Comparison of ENCODE assay signal across 25 mouse cellular contexts in genomic region chr5:23814841-23815240, GRCm38 (mm10). TPM values are rescaled to one million over a fixed set of nuclear protein-coding genes. Genes with fewer than 3 reads are reported as not detected.
DNase-seq lines count a peak whose midpoint lies in the region; ATAC-seq lines count a peak whose summit lies in the region.
"Had no signal": no experiment of that assay in that cellular context is flagged by ENCODE, and none has a peak within 500 bp of the region (broad histone marks: within the 10 kb centered on the region; RNA-seq: fewer than 3 reads in every experiment).

No protein-coding gene starts in this region.

- H3K9ac ChIP-seq in intestine, embryonic 14.5 days (ENCODE audit: low read length): no peak overlapping the region
- H3K9ac ChIP-seq in intestine, embryonic 15.5 days: no peak overlapping the region
- no peak overlapping the region for H3K9ac ChIP-seq in kidney, embryonic 15.5 days
- H3K9ac ChIP-seq: embryonic facial prominence, embryonic 12.5 days; embryonic facial prominence, embryonic 15.5 days; forebrain, postnatal 0 days; heart, embryonic 13.5 days; hindbrain, embryonic 14.5 days had no signal

- H3K4me3 ChIP-seq in intestine, embryonic 14.5 days (ENCODE audit: low read depth, low read length): no peak overlapping the region
- no peak overlapping the region for H3K4me3 ChIP-seq in intestine, embryonic 15.5 days (replicated peaks)
- no peak overlapping the region for H3K4me3 ChIP-seq in kidney, embryonic 15.5 days (replicated peaks)
- H3K4me3 ChIP-seq: embryonic facial prominence, embryonic 12.5 days; embryonic facial prominence, embryonic 15.5 days; gastrocnemius, adult 2 months; heart, embryonic 13.5 days had no signal

- H3K4me1 ChIP-seq in intestine, embryonic 14.5 days (replicated peaks; ENCODE audit: control insufficient read depth, insufficient read depth, low read length): no peaks in the 10 kb centered on the region
- H3K4me1 ChIP-seq in intestine, embryonic 15.5 days (replicated peaks): no peaks in the 10 kb centered on the region
- no peaks in the 10 kb centered on the region for H3K4me1 ChIP-seq in kidney, embryonic 15.5 days
- H3K4me1 ChIP-seq: embryonic facial prominence, embryonic 12.5 days; embryonic facial prominence, embryonic 15.5 days; heart, embryonic 13.5 days had no signal

- H3K27ac ChIP-seq in intestine, embryonic 14.5 days (ENCODE audit: low read depth): no peak overlapping the region
- no peak overlapping the region for H3K27ac ChIP-seq in intestine, embryonic 15.5 days
- H3K27ac ChIP-seq in kidney, embryonic 15.5 days: no peak overlapping the region
- H3K27ac ChIP-seq: embryonic facial prominence, embryonic 12.5 days; embryonic facial prominence, embryonic 15.5 days; gastrocnemius, adult 2 months; heart, embryonic 13.5 days; hindbrain, embryonic 14.5 days had no signal

- ATAC-seq in intestine, embryonic 14.5 days (replicated peaks; ENCODE audit: low FRiP score, low TSS enrichment, low read depth): no peak
- no peak for ATAC-seq in intestine, embryonic 15.5 days
- ATAC-seq in kidney, embryonic 15.5 days (replicated peaks; ENCODE audit: low FRiP score): peak; percentile 89
- ATAC-seq: CD4-positive, CD25-positive, alpha-beta regulatory T cell, adult 4 months; forebrain, embryonic 14.5 days; forebrain, postnatal 0 days had no signal

- H3K36me3 ChIP-seq in intestine, embryonic 14.5 days (ENCODE audit: control insufficient read depth, insufficient read depth, low read length): peaks cover 82% of the 10 kb centered on the region
- peaks cover 43% of the 10 kb centered on the region for H3K36me3 ChIP-seq in intestine, embryonic 15.5 days
- H3K36me3 ChIP-seq in kidney, embryonic 15.5 days: peaks cover 87% of the 10 kb centered on the region

- peak; percentile 38 for DNase-seq in intestine, embryonic 14.5 days (ENCODE audit: low spot score)
- DNase-seq in kidney, adult 9 months: no peak
- DNase-seq in A20 (ENCODE audit: low read depth, low spot score): peak; percentile 34
- DNase-seq in retina, postnatal 1 day: peak; percentile 75
- DNase-seq in urinary bladder, postnatal 4 days (ENCODE audit: low spot score in 2 of 2): no peak
- DNase-seq: adrenal gland, adult 2 months; adrenal gland, postnatal 14 days; cerebellum, adult 11 months; cerebellum, adult 2 months; cerebellum, adult 9-11 months; cerebellum, postnatal 25 days; forebrain, postnatal 0 days; gastrocnemius, adult 2 months; gastrocnemius, postnatal 14 days; heart, adult 18-20 months; heart, postnatal 14 days; heart, postnatal 4 days had no signal

- no peak overlapping the region for H3K4me2 ChIP-seq in intestine, embryonic 14.5 days (ENCODE audit: low read length)
- H3K4me2 ChIP-seq in intestine, embryonic 15.5 days (replicated peaks): no peak overlapping the region
- no peak overlapping the region for H3K4me2 ChIP-seq in kidney, embryonic 15.5 days
- H3K4me2 ChIP-seq: embryonic facial prominence, embryonic 12.5 days; embryonic facial prominence, embryonic 15.5 days; heart, embryonic 13.5 days; hindbrain, embryonic 14.5 days had no signal

- H3K27me3 ChIP-seq in intestine, embryonic 14.5 days (replicated peaks; ENCODE audit: control insufficient read depth, insufficient read depth, low read length): no peaks in the 10 kb centered on the region
- no peaks in the 10 kb centered on the region for H3K27me3 ChIP-seq in intestine, embryonic 15.5 days (replicated peaks)
- no peaks in the 10 kb centered on the region for H3K27me3 ChIP-seq in kidney, embryonic 15.5 days
- H3K27me3 ChIP-seq: embryonic facial prominence, embryonic 12.5 days; embryonic facial prominence, embryonic 15.5 days; heart, embryonic 13.5 days had no signal

- WGBS in intestine, embryonic 14.5 days: 97% methylated on average over 5 of the region's 5 CpGs
- 91% methylated on average over 5 of the region's 5 CpGs for WGBS in intestine, embryonic 15.5 days
- 46% methylated on average over 5 of the region's 5 CpGs for WGBS in kidney, embryonic 15.5 days

- H3K9me3 ChIP-seq in intestine, embryonic 14.5 days (ENCODE audit: control insufficient read depth, low read length): no peaks in the 10 kb centered on the region
- no peaks in the 10 kb centered on the region for H3K9me3 ChIP-seq in intestine, embryonic 15.5 days
- 0 out of 2 replicates have a peak, but pooled peaks cover 2% of the 10 kb centered on the region for H3K9me3 ChIP-seq in kidney, embryonic 15.5 days (replicated peaks)
- H3K9me3 ChIP-seq: embryonic facial prominence, embryonic 12.5 days; embryonic facial prominence, embryonic 15.5 days; heart, embryonic 13.5 days had no signal

RNA-seq across cellular contexts. Expression of gene Rint1, which starts 27.3 kb away (rescaled TPM):
- polyA plus RNA-seq in intestine, embryonic 14.5 days (2014; fragmentation: Nextera tagmentation; extraction: Ambion mirVana): 29.6 and 31.1 TPM in 2 replicates
- 31.8 and 34.9 TPM in 2 replicates for polyA plus RNA-seq in intestine, embryonic 15.5 days (2015; fragmentation: Nextera tagmentation; extraction: Ambion mirVana)
- polyA plus RNA-seq in kidney, embryonic 15.5 days (2015; fragmentation: Nextera tagmentation; extraction: Ambion mirVana): 40.2 and 41.9 TPM in 2 replicates

RNA-seq across cellular contexts. Expression of gene Tomm7, which starts 29.1 kb away (rescaled TPM):
- polyA plus RNA-seq in intestine, embryonic 14.5 days (2014; fragmentation: Nextera tagmentation; extraction: Ambion mirVana): 141 and 152 TPM in 2 replicates
- 132 and 141 TPM in 2 replicates for polyA plus RNA-seq in intestine, embryonic 15.5 days (2015; fragmentation: Nextera tagmentation; extraction: Ambion mirVana)
- polyA plus RNA-seq in kidney, embryonic 15.5 days (2015; fragmentation: Nextera tagmentation; extraction: Ambion mirVana): 123 and 131 TPM in 2 replicates

RNA-seq across cellular contexts. Expression of gene Pus7, which starts 31.3 kb away (rescaled TPM):
- polyA plus RNA-seq in intestine, embryonic 14.5 days (2014; fragmentation: Nextera tagmentation; extraction: Ambion mirVana): 36.3 and 44.2 TPM in 2 replicates
- polyA plus RNA-seq in intestine, embryonic 15.5 days (2015; fragmentation: Nextera tagmentation; extraction: Ambion mirVana): 30.5 and 31.5 TPM in 2 replicates
- polyA plus RNA-seq in kidney, embryonic 15.5 days (2015; fragmentation: Nextera tagmentation; extraction: Ambion mirVana): 33.5 and 34.0 TPM in 2 replicates

Comparison
In these comparisons a context has a peak if more than half of its experiments do, and no peak if none do; other contexts are left out.
1. DNase-seq: peak in intestine, embryonic 14.5 days (single experiment), A20 (single experiment) and retina, postnatal 1 day (single experiment); none in kidney, adult 9 months (single experiment) and urinary bladder, postnatal 4 days (0 of 2).